Mouse (Mus musculus): ENCODE results near the gene Ankef1.

DNA sequence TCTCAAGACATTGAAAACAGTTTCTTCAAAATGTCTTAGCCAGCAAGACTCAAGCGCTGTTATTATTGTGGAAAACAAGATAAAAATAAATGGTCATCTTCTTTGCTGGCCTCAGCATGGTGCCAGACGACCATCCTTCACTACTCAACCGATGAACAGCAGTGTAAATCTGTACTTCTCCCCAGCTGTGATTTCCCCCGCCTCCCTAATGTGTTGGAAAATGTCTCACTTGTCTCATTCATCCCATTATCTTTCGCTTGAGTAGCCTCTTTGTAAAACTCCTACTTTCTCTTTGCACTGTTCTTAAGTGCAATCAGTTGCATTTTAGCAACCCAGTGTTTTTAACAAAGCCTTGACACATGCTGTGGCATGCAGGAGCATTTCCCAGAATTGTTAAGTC, 9.4 kb downstream of the Ankef1 start:
- TF ChIP-seq USF1 (IDR thresholded peaks at IDR 0.05; ENCODE audit: low read depth) (no peak), MYOG (IDR thresholded peaks at IDR 0.05; ENCODE audit: control insufficient read depth, extremely low read depth, insufficient read length) (no peak), CTCF (IDR thresholded peaks at IDR 0.05; ENCODE audit: control insufficient read depth, insufficient read depth, insufficient read length) (no peak), MAX (IDR thresholded peaks at IDR 0.05) (no peak)

Measured in C2C12 (cell line).